Comparison of ENCODE assay signal across 25 mouse cellular contexts in genomic region chr5:126186111-126186510, GRCm38 (mm10).
"Had no signal": no experiment of that assay in that cellular context is flagged by ENCODE, and none has a peak within 500 bp of the region (broad histone marks: within the 10 kb centered on the region; RNA-seq: fewer than 3 reads in every experiment).

No protein-coding gene starts in this region.

- H3K36me3 ChIP-seq: heart, embryonic 10.5 days; heart, embryonic 12.5 days; hindbrain, embryonic 10.5 days; hindbrain, embryonic 12.5 days; intestine, embryonic 15.5 days; limb, embryonic 10.5 days; limb, embryonic 12.5 days; liver, embryonic 13.5 days had no signal

- H3K4me1 ChIP-seq: heart, embryonic 10.5 days; heart, embryonic 12.5 days; hindbrain, embryonic 10.5 days; hindbrain, embryonic 12.5 days; intestine, embryonic 15.5 days; limb, embryonic 10.5 days; limb, embryonic 12.5 days; liver, embryonic 13.5 days had no signal

- H3K27me3 ChIP-seq: heart, embryonic 12.5 days; hindbrain, embryonic 12.5 days; intestine, embryonic 15.5 days; limb, embryonic 12.5 days; liver, embryonic 13.5 days had no signal

- H3K9ac ChIP-seq: heart, embryonic 12.5 days; hindbrain, embryonic 12.5 days; hindbrain, embryonic 14.5 days; intestine, embryonic 15.5 days; limb, embryonic 12.5 days; liver, embryonic 13.5 days had no signal

- H3K4me3 ChIP-seq: gastrocnemius, adult 2 months; heart, embryonic 10.5 days; heart, embryonic 12.5 days; hindbrain, embryonic 10.5 days; hindbrain, embryonic 12.5 days; intestine, embryonic 15.5 days; left cerebral cortex, adult 2 months; limb, embryonic 10.5 days; limb, embryonic 12.5 days; liver, embryonic 13.5 days had no signal

- H3K9me3 ChIP-seq: heart, embryonic 10.5 days; hindbrain, embryonic 10.5 days; hindbrain, embryonic 12.5 days; intestine, embryonic 15.5 days; limb, embryonic 10.5 days; limb, embryonic 12.5 days had no signal

- H3K4me2 ChIP-seq: heart, embryonic 12.5 days; hindbrain, embryonic 12.5 days; hindbrain, embryonic 14.5 days; intestine, embryonic 15.5 days; limb, embryonic 12.5 days; liver, embryonic 11.5 days; liver, embryonic 13.5 days had no signal

- H3K27ac ChIP-seq: gastrocnemius, adult 2 months; heart, embryonic 10.5 days; hindbrain, embryonic 10.5 days; hindbrain, embryonic 12.5 days; hindbrain, embryonic 14.5 days; intestine, embryonic 15.5 days; left cerebral cortex, adult 2 months; limb, embryonic 10.5 days; limb, embryonic 12.5 days; liver, embryonic 13.5 days had no signal

- ATAC-seq: hindbrain, embryonic 16.5 days; inflammation-experienced regulatory T-cells, adult 6 months; intestine, embryonic 15.5 days; intestine, postnatal 0 days had no signal

- DNase-seq: gastrocnemius, adult 2 months; gastrocnemius, postnatal 10 days; gastrocnemius, postnatal 25 days; heart, postnatal 10 days; heart, postnatal 4 days; kidney, adult 18-20 months; kidney, adult 8-10 months; kidney, postnatal 10 days; kidney, postnatal 25 days; kidney, postnatal 4 days; liver; liver, embryonic 13.5 days had no signal
